Mouse (Mus musculus): ENCODE measurements around the gene Trpv3.

DNA sequence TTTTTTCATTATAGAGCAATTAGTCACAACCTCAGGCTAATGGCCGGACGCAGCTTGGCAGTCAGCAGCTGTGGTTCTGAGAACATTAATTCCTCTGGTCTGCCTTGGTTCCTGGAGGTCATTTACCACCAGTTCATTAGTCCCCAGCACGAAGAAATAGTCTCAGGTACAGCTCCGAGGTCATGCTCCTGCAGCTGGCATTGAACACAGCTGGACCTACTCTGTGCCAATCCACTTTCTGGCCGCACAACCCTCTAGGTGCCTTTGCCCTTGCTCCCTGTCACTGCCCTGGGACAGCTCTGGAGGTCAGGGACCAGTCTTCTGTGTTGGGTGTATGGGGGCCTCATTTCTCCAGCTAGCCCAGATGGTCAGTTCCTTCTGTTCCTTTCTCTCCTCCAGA is 38.3 kb upstream of the Trpv3 start:
- no peak for TF ChIP-seq CTCF (conservative IDR thresholded peaks at IDR 0.05; ENCODE audit: low read length)
- no peak for TF ChIP-seq POU5F1 (IDR thresholded peaks at IDR 0.05; ENCODE audit: borderline replicate concordance, low read length)
- TF ChIP-seq NANOG (IDR thresholded peaks at IDR 0.05; ENCODE audit: borderline replicate concordance, low read length) = no peak

Measured in E14TG2a.4 (cell line).